Mouse (Mus musculus) frontal cortex, postnatal 36 days (tissue): ENCODE measurements at regions not wholly inside any gene's neighbourhood (a gene's known extent, or its start where the extent isn't known, plus 50 kb on each side); places are given as distances from the start of the nearest gene placed in this dataset.

Source experiments
- DNase-seq, 2 experiments: peaks; one replicate each; pipeline ENCODE4 v3.0.0; 2022; ENCODE audit warnings: low spot score in 2 of 2

- no peak for DNase-seq
Observed at GRCm38 (mm10) chr3:80255304-80255703, 371.0 kb downstream of the Fam198b start.

GRCm38 (mm10) chr3:80256383-80256782, 372.1 kb downstream of the Fam198b start:
- DNase-seq: no peak

- no peak for DNase-seq
Observed at GRCm38 (mm10) chr3:80263095-80263494, 378.8 kb downstream of the Fam198b start.

GRCm38 (mm10) chr3:80284656-80285055, 400.3 kb downstream of the Fam198b start:
- DNase-seq: no peak

GRCm38 (mm10) chr3:80285246-80285645, 400.9 kb downstream of the Fam198b start:
- no peak for DNase-seq

GRCm38 (mm10) chr3:80293485-80293884, 409.2 kb downstream of the Fam198b start:
- DNase-seq: no peak

- no peak for DNase-seq
Observed at GRCm38 (mm10) chr3:80307632-80308031, 423.3 kb downstream of the Fam198b start.

- no peak for DNase-seq
Observed at GRCm38 (mm10) chr3:80309931-80310330, 425.6 kb downstream of the Fam198b start.

GRCm38 (mm10) chr3:80311689-80312088, 427.4 kb downstream of the Fam198b start:
- no peak for DNase-seq

GRCm38 (mm10) chr3:80322291-80322690, 438.0 kb downstream of the Fam198b start:
- no peak for DNase-seq

- no peak for DNase-seq
Observed at GRCm38 (mm10) chr3:80324726-80325125, 440.4 kb downstream of the Fam198b start.

GRCm38 (mm10) chr3:80331776-80332175, 447.4 kb downstream of the Fam198b start:
- DNase-seq: no peak

- DNase-seq: peak; percentile 48 to 65
Observed at GRCm38 (mm10) chr3:80334446-80334893, 450.1 kb downstream of the Fam198b start.

GRCm38 (mm10) chr3:80336123-80336674, 451.9 kb downstream of the Fam198b start:
- DNase-seq: no peak

- no peak for DNase-seq
Observed at GRCm38 (mm10) chr3:80367972-80368371, 434.7 kb downstream of the Gria2 start.

GRCm38 (mm10) chr3:80369214-80369941, 433.3 kb downstream of the Gria2 start:
- DNase-seq: peak in 1 of 2 experiments; percentile 37

GRCm38 (mm10) chr3:80372436-80372835, 430.2 kb downstream of the Gria2 start:
- no peak for DNase-seq

- DNase-seq: no peak
Observed at GRCm38 (mm10) chr3:80385986-80386385, 416.6 kb downstream of the Gria2 start.

GRCm38 (mm10) chr3:80396240-80396639, 406.4 kb downstream of the Gria2 start:
- DNase-seq: no peak

- no peak for DNase-seq
Observed at GRCm38 (mm10) chr3:80420453-80420852, 382.2 kb downstream of the Gria2 start.

- DNase-seq: peak in 1 of 2 experiments; percentile 15
Observed at GRCm38 (mm10) chr3:80421461-80421860, 381.2 kb downstream of the Gria2 start.

- peak; percentile 9 to 59 for DNase-seq
Observed at GRCm38 (mm10) chr3:80422106-80422505, 380.5 kb downstream of the Gria2 start.

- DNase-seq: peak; percentile 13 to 23
Observed at GRCm38 (mm10) chr3:80422646-80423045, 380.0 kb downstream of the Gria2 start.
